Mouse (Mus musculus) liver, embryonic 14.5 days (tissue): ENCODE measurements around the gene Helt. TPM values are rescaled to one million over a fixed set of nuclear protein-coding genes. Genes with fewer than 3 reads are reported as not detected.

Experiments
- ATAC-seq: fragments of 200-750 bp; cut with Nextera tagmentation; 2 replicates; pipeline ENCODE4 v1.8.0; 2017; ENCODE audit warnings: moderate number of reproducible peaks, mild to moderate bottlenecking, moderate library complexity; ENCODE audit not compliant: insufficient read depth
- DNase-seq, 3 experiments: peaks; one replicate each; pipeline ENCODE4 v3.0.0-alpha.2; 2012 to 2013; ENCODE audit warnings: low read depth in 3 of 3, low spot score in 3 of 3
- H3K27ac ChIP-seq: fragments of 300-500 bp; sonication (generic); 2 replicates; pipeline ENCODE4 v1.5.1; 2014; ENCODE audit warnings: moderate library complexity, mild to moderate bottlenecking, control low read depth, inconsistent platforms
- H3K27me3 ChIP-seq: fragments of 300-500 bp; sonication (generic); 2 replicates; pipeline ENCODE4 v1.6.1; 2014; ENCODE audit warnings: mild to moderate bottlenecking, low read length, moderate library complexity; ENCODE audit not compliant: control insufficient read depth, insufficient read depth
- H3K36me3 ChIP-seq: fragments of 300-500 bp; sonication (generic); replicated peaks from 2 replicates; pipeline ENCODE4 v1.6.1; 2014; ENCODE audit warnings: low read depth; ENCODE audit not compliant: control insufficient read depth, insufficient read depth
- H3K4me1 ChIP-seq, 2 experiments: fragments of 200-500 bp in 1 of 2; fragments of 300-500 bp in 1 of 2; sonication (generic) in 1 of 2; replicated peaks; 2 replicates each; pipeline ENCODE4 v1.6.1; 2012 to 2014; ENCODE audit warnings: antibody characterized with exemption in 1 of 2, inconsistent platforms in 1 of 2, low read length in 1 of 2; ENCODE audit not compliant: control insufficient read depth in 2 of 2, insufficient read depth in 2 of 2
- H3K4me2 ChIP-seq: fragments of 300-500 bp; sonication (generic); 2 replicates; pipeline ENCODE4 v1.6.1; 2014; ENCODE audit warnings: low read depth, mild to moderate bottlenecking, control low read depth, moderate library complexity
- H3K4me3 ChIP-seq, 2 experiments: fragments of 200-500 bp in 1 of 2; fragments of 300-500 bp in 1 of 2; sonication (generic) in 1 of 2; 2 replicates each; pipeline ENCODE4 v1.5.1; 2012 to 2014; ENCODE audit warnings: low read depth in 2 of 2, low read length in 2 of 2, mild to moderate bottlenecking in 2 of 2, control low read depth in 1 of 2, inconsistent platforms in 1 of 2, moderate library complexity in 1 of 2; ENCODE audit not compliant: insufficient read depth in 1 of 2
- H3K9ac ChIP-seq: fragments of 300-500 bp; sonication (generic); replicated peaks from 2 replicates; pipeline ENCODE4 v1.6.1; 2014; ENCODE audit warnings: mild to moderate bottlenecking, control low read depth, moderate library complexity
- H3K9me3 ChIP-seq: fragments of 300-500 bp; sonication (generic); 2 replicates; pipeline ENCODE4 v1.6.1; 2016; ENCODE audit warnings: low read length, mixed read lengths; ENCODE audit not compliant: control insufficient read depth
- CTCF ChIP-seq: IDR thresholded peaks from 2 replicates; pipeline ENCODE4 v1.5.1; 2016; ENCODE audit warnings: antibody characterized with exemption, low read depth, control low read depth
- EP300 ChIP-seq: IDR thresholded peaks from 2 replicates; pipeline ENCODE4 v1.6.1; 2016; ENCODE audit warnings: antibody characterized with exemption, low read depth
- WGBS: fragments of 180-500 bp; shearing (Covaris S2); extraction: QIAGEN DNeasy Blood & Tissue Kit; methylation state at CpG from one replicate; pipeline ENCODE4 v1.1.7; 2014; ENCODE audit not compliant: insufficient replicate concordance; 5-methylcytosine and 5-hydroxymethylcytosine counted together
- polyA plus RNA-seq, 2 experiments: library from polyadenylated mRNA; depleted of rRNA in 1 of 2; stranded (reverse) in 1 of 2; unstranded in 1 of 2; fragments of >200 nt; fragmentation: Nextera tagmentation in 1 of 2; extraction: Ambion mirVana in 1 of 2; gene quantifications; 2 replicates each; pipeline versions ENCODE4 v1.2.1 to v1.2.3; 2012 to 2014

Helt gene
- polyA plus RNA-seq, 2 experiments = not detected

- Histone ChIP-seq H3K9ac (no peak overlapping the region), H3K9me3 (no peaks in the 10 kb centered on the region), H3K36me3 (no peaks in the 10 kb centered on the region), H3K27ac (no peak overlapping the region), H3K4me1 (peaks cover 0 to 2% of the 10 kb centered on the region in 2 experiments; a peak in 2 of 4 replicates), H3K4me3 (no peak overlapping the region), H3K27me3 (no peaks in the 10 kb centered on the region), H3K4me2 (no peak overlapping the region)
- DNase-seq = no peak
- 42% methylated on average over 11 of the region's 11 CpGs for WGBS
- ATAC-seq = no peak
- TF ChIP-seq EP300 (0 out of 2 replicates have a peak, but pooled peaks have one; percentile 22), CTCF (no peak)
Observed at GRCm38 (mm10) chr8:46246346-46246745, 48.1 kb downstream of the Helt start.

GRCm38 (mm10) chr8:46242946-46243345 lies 51.5 kb downstream of the Helt start:
- Histone ChIP-seq H3K36me3 (no peaks in the 10 kb centered on the region), H3K4me1 (peaks cover 0 to 2% of the 10 kb centered on the region in 2 experiments; a peak in 2 of 4 replicates), H3K9me3 (no peaks in the 10 kb centered on the region), H3K4me3 (no peak overlapping the region), H3K27me3 (no peaks in the 10 kb centered on the region), H3K27ac (no peak overlapping the region), H3K4me2 (no peak overlapping the region), H3K9ac (no peak overlapping the region)
- 59% methylated on average over 7 of the region's 7 CpGs for WGBS
- no peak for TF ChIP-seq EP300
- no peak for TF ChIP-seq CTCF
- no peak for ATAC-seq
- DNase-seq = no peak

Other genes with a start within 250 kb of the Helt start
- gene Cfap97, start 142.9 kb downstream of the Helt start, polyA plus RNA-seq (2012; rRNA removed) = 2.7 and 3.9 TPM in 2 replicates
- gene Cfap97, start 142.9 kb downstream of the Helt start, polyA plus RNA-seq (2014; fragmentation: Nextera tagmentation; extraction: Ambion mirVana) = 7.2 and 7.4 TPM in 2 replicates
- gene Snx25, start 142.5 kb downstream of the Helt start, polyA plus RNA-seq (2012; rRNA removed) = 2.2 and 4.2 TPM in 2 replicates
- 4.3 and 4.7 TPM in 2 replicates for gene Snx25, start 142.5 kb downstream of the Helt start, polyA plus RNA-seq (2014; fragmentation: Nextera tagmentation; extraction: Ambion mirVana)
- gene Slc25a4, start 83.4 kb downstream of the Helt start, polyA plus RNA-seq (2012; rRNA removed) = 49.7 and 51.4 TPM in 2 replicates
- 83.1 and 88.3 TPM in 2 replicates for gene Slc25a4, start 83.4 kb downstream of the Helt start, polyA plus RNA-seq (2014; fragmentation: Nextera tagmentation; extraction: Ambion mirVana)
- 27.5 and 39.4 TPM in 2 replicates for gene Acsl1, start 176.4 kb upstream of the Helt start, polyA plus RNA-seq (2012; rRNA removed)
- 64.2 and 73.7 TPM in 2 replicates for gene Acsl1, start 176.4 kb upstream of the Helt start, polyA plus RNA-seq (2014; fragmentation: Nextera tagmentation; extraction: Ambion mirVana)